Mouse (Mus musculus): ENCODE measurements around the gene 4930522H14Rik. TPM values are rescaled to one million over a fixed set of nuclear protein-coding genes. Genes with fewer than 3 reads are reported as not detected.

4930522H14Rik gene
- polyA plus RNA-seq, 3 experiments from 2014 or later: not detected

DNA sequence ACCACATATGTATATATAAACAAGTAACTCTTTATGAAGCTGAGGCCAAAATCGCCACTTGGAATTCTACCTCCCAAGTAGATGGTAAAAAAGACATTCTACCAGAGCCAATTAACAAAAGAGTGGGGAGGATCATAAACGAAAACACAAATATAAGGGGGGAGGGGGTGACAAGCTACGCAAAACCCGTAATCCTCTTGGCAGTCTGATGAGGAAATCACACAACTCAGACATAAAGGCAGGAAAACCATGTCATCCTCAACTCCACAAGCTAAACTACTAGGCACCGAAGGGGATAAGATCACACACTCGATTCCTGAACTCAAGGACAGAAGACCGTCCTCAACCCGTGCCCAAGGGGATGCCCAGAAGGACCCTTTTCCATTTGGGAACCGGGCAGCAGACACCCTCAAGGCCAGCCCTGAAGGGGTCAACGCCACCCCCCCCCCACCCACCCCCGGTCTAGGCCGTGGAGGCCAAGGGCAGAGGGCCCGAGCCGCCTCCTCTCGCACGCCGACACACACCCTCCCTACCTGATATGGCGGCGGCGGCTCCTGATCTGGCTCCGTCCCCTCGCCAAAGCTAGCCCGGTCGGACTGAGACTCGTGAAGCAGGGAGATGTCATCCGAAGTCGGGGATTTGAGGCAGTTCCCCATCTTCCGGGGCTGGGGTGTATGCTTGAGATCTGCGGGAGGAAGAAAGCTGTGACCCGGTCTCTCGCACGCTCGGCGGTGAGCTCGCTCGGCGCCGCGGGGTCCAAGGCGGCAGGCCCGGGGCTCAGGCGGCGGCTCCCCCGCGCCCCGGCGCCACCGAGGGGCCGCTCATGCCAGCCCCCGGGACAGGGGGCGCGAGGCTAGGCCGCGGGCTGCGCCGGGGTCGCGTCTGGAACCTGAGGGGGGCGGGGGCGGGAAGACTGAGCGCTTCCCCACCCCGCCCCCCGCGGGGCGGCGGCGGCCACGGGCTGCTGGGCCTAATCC is 55.2 kb downstream of the 4930522H14Rik start:
- peak; percentile 59 for ATAC-seq

DNA sequence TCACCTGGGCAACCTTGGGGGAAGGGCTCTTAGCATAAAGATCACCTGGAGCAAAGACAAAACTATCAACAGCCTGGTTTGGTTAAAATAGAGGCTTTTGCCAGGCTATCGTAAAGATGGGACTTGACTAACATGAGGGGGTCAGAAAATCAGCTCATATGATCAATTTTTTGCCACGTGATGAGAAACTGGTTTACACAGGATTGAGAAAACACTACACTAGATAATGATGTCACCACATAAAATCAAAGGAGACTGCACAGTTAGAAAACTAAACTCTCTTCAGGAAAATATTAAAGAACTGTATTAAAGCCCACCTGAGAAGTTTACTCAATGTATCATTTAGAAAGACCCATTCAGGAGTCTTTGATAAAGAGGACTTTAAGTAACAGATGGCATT is 56.0 kb downstream of the 4930522H14Rik start:
- ATAC-seq: no peak

DNA sequence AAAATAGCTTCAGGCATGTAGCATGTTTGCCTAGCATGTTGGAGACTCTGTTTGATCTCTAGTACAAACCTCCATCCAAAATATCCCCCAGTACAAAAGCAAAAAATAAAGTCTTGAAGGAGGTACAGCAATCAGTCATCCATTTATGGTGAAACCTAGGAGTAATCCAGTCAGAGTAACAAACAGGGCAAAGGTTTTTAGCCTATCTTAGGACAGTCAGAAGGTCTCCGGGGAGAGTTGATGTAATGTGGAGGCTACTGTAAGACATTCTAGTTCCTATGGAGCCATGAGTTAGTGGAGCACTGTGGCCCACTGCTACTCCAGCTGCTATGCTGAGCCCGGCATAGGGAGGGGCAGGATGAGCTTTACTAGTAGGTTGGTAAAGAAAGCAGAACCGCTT is 58.5 kb downstream of the 4930522H14Rik start:
- ATAC-seq: no peak

DNA sequence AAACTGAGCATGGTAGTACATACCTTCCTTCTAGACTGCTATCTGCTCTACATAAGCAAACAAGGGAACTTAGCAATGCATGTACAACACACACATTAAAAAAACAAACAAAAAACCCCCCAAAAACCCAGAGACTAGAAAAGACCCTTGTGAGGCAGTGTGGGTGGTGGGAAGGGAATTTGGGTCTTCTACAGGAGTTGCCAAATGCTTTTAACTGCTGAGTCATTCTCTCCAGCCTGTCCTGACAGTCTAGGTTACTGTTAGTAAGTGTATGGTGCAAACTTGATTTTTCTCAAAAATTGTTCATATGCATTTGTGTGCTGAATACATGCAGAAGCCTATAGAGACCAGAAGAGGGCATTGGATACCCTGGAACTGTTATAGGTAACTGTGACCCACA is 59.5 kb downstream of the 4930522H14Rik start:
- no peak for ATAC-seq

DNA sequence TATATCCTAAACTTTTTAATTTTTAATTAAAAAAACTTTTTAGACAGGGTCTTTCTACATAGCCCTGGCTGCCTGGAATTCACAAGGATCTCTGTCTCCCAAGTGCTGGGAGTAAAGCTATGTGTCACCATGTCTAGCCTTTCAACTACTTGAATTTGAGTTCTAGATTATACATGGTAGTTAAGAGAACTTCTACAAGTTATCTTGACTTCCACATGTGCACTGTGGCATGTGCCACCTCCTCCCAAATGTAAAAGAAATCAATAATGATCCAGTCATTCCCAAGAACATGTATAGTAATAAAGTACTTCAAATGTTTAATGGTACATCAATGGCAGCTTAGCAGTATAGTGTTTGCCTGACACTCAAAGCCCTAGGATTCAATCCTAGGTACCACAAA is 63.4 kb downstream of the 4930522H14Rik start:
- ATAC-seq: no peak

DNA sequence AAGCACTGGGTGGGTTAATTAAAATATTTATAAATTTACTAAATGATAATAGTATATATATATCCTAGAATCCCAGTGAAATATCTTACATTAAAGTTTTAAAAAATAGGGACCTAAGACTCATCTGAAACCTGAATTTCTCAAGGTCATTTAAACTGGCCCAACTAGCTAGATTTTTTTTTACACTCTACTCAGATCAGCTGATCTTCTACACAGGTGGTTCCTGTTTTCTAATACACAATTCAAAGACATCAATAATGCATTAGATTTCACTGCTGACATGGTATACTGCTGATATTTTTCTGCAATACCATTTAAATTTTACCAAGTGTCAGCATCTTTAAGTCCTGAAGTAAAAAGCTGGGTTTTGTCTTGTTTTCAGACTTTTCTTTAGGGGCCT is 67.2 kb downstream of the 4930522H14Rik start:
- ATAC-seq: no peak

DNA sequence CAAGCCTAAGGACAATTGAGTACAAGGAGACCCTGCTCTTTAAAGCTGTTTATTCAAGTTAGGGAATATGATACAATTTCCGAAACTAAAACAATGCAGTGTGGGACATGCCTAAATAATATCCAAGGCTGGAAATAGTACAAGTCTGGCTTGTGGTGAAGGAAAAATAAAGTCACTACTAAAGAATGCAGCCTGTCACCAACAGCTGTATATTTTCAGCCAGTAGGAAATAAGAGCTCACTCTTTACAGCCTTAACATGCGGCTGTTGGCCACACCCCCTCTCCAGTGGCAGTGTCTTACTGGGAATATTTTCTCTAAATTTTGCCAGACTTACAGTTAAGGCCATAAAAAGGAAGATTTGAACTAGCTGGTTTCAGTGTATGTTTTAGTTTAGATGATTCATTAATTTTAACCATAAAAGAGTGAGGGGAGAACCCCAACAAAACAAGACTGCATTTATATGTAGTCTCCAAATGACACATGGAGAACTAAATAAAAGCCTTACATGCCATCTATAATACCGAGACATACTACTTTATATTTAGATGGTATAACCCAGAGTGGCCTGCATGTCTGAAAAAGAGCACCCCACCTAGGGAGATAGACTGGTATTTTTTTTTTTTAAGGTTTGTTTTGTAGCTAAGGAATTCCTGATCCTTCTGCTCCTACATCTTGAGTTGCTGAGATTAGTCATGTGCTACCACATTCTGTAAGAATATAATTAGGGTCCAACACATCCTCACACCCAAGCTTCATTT is 70.5 kb downstream of the 4930522H14Rik start:
- no peak for ATAC-seq

DNA sequence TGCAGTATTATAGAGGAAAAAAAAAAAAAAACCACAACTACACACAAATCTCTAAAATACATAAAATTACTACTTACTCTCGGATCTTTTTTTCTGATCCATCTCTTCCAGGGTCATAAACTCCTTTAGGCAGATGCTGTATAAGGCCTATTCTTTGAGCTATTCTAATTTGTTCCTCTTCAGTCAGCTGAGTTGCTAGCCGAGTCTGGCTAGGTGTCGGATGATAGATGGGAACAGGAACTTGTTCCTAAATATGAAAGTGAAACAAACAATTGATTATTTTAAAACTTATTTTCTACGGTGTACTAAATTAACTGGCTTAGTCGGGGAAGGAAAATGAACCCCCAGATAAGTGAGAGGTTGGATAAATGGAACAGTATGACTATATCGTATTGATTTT is 74.3 kb downstream of the 4930522H14Rik start:
- ATAC-seq: no peak

Other genes with a start within 250 kb of the 4930522H14Rik start
- under 1 TPM in 2 of 3 experiments, not detected in 1; 0.17 to 0.41 TPM for gene Ttc39a, start 124.7 kb downstream of the 4930522H14Rik start, polyA plus RNA-seq (2017; shearing (Covaris generic))
- gene Rnf11, start 46.6 kb downstream of the 4930522H14Rik start, polyA plus RNA-seq (2017; shearing (Covaris generic)): 1 to 10 TPM; 6.3 to 8.1 (median 6.9) TPM
- gene Cdkn2c, start 135.9 kb upstream of the 4930522H14Rik start, polyA plus RNA-seq (2017; shearing (Covaris generic)): 10 to 100 TPM; 20.4 to 34.9 (median 20.9) TPM
- 1 to 10 TPM; 3.1 to 5.0 (median 4.8) TPM for gene Faf1, start 145.3 kb upstream of the 4930522H14Rik start, polyA plus RNA-seq (2017; shearing (Covaris generic))